Mouse (Mus musculus): ENCODE measurements around the gene Shc3. TPM values are rescaled to one million over a fixed set of nuclear protein-coding genes. Genes with fewer than 3 reads are reported as not detected.

Gene Shc3
- polyA plus RNA-seq, 1 experiment: 0.16 TPM

DNA sequence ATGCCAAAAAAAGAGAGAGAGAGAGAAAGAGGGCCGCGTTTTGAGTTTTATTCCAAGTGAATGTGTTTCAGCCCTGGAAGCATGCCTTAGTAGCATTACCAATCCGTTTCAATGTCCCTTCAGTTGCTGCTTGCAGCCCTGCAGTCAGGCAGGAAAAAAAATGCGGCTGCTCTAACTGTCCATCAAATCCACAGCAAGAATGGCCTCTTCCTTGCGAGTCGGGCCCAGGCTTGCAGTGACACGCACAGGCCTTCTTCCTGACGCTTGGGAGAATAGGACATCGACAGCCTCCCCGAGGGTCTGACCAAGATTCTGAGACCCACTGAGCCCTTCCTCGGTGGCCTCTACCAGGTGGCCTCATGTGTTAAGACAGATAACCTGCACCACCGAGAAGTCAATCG lies 718 bp downstream of the Shc3 start:
- no peaks in the 10 kb centered on the region for H3K79me2 ChIP-seq (ENCODE audit: control insufficient read depth, insufficient read depth)
- H3K36me3 ChIP-seq (ENCODE audit: control insufficient read depth, insufficient read depth): no peaks in the 10 kb centered on the region
- H3K27me3 ChIP-seq (ENCODE audit: control insufficient read depth, insufficient read depth, insufficient read length): peaks cover 3% of the 10 kb centered on the region
- TF ChIP-seq CTCF (IDR thresholded peaks at IDR 0.05; ENCODE audit: control insufficient read depth, insufficient read depth, insufficient read length) (no peak), MAX (IDR thresholded peaks at IDR 0.05) (no peak), USF1 (IDR thresholded peaks at IDR 0.05; ENCODE audit: low read depth) (no peak), MYOD1 (IDR thresholded peaks at IDR 0.05; ENCODE audit: control insufficient read depth, insufficient read length, low read depth) (no peak), CEBPB (IDR thresholded peaks at IDR 0.05; ENCODE audit: low read depth) (no peak), MYOG (IDR thresholded peaks at IDR 0.05; ENCODE audit: control insufficient read depth, extremely low read depth, insufficient read length) (no peak), FOSL1 (IDR thresholded peaks at IDR 0.05; ENCODE audit: insufficient read depth, low read length, poor library complexity, severe bottlenecking) (no peak)
- H3K4me3 ChIP-seq (ENCODE audit: insufficient read depth, poor library complexity, severe bottlenecking): no peak overlapping the region
- no peaks in the 10 kb centered on the region for H3K79me3 ChIP-seq (ENCODE audit: low read depth)
- no peak overlapping the region for H3ac ChIP-seq (ENCODE audit: control insufficient read depth, insufficient read length, low read depth)

GRCm38 (mm10) chr13:51567411-51567851 lies 1.8 kb downstream of the Shc3 start:
- no peaks in the 10 kb centered on the region for H3K79me2 ChIP-seq (ENCODE audit: control insufficient read depth, insufficient read depth)
- no peak overlapping the region for H3K4me3 ChIP-seq (ENCODE audit: insufficient read depth, poor library complexity, severe bottlenecking)
- H3K36me3 ChIP-seq (ENCODE audit: control insufficient read depth, insufficient read depth): no peaks in the 10 kb centered on the region
- H3ac ChIP-seq (ENCODE audit: control insufficient read depth, insufficient read length, low read depth): no peak overlapping the region
- H3K79me3 ChIP-seq (ENCODE audit: low read depth): no peaks in the 10 kb centered on the region
- TF ChIP-seq MAX (IDR thresholded peaks at IDR 0.05) (no peak), MYOD1 (IDR thresholded peaks at IDR 0.05; ENCODE audit: control insufficient read depth, insufficient read length, low read depth) (no peak), CTCF (IDR thresholded peaks at IDR 0.05; ENCODE audit: control insufficient read depth, insufficient read depth, insufficient read length) (no peak), MYOG (IDR thresholded peaks at IDR 0.05; ENCODE audit: control insufficient read depth, extremely low read depth, insufficient read length) (no peak), CEBPB (IDR thresholded peaks at IDR 0.05; ENCODE audit: low read depth) (no peak), FOSL1 (IDR thresholded peaks at IDR 0.05; ENCODE audit: insufficient read depth, low read length, poor library complexity, severe bottlenecking) (no peak)
- H3K27me3 ChIP-seq (ENCODE audit: control insufficient read depth, insufficient read depth, insufficient read length): peaks cover 3% of the 10 kb centered on the region

- no peak overlapping the region for H3ac ChIP-seq (ENCODE audit: control insufficient read depth, insufficient read length, low read depth)
- H3K36me3 ChIP-seq (ENCODE audit: control insufficient read depth, insufficient read depth): no peaks in the 10 kb centered on the region
- H3K79me2 ChIP-seq (ENCODE audit: control insufficient read depth, insufficient read depth): no peaks in the 10 kb centered on the region
- H3K4me3 ChIP-seq (ENCODE audit: insufficient read depth, poor library complexity, severe bottlenecking): no peak overlapping the region
- TF ChIP-seq USF1 (IDR thresholded peaks at IDR 0.05; ENCODE audit: low read depth) (no peak), MYOG (IDR thresholded peaks at IDR 0.05; ENCODE audit: control insufficient read depth, extremely low read depth, insufficient read length) (no peak), CEBPB (IDR thresholded peaks at IDR 0.05; ENCODE audit: low read depth) (no peak), FOSL1 (IDR thresholded peaks at IDR 0.05; ENCODE audit: insufficient read depth, low read length, poor library complexity, severe bottlenecking) (no peak), MAX (IDR thresholded peaks at IDR 0.05) (no peak), MYOD1 (IDR thresholded peaks at IDR 0.05; ENCODE audit: control insufficient read depth, insufficient read length, low read depth) (no peak), CTCF (IDR thresholded peaks at IDR 0.05; ENCODE audit: control insufficient read depth, insufficient read depth, insufficient read length) (no peak)
- H3K79me3 ChIP-seq (ENCODE audit: low read depth): no peaks in the 10 kb centered on the region
- peaks cover 3% of the 10 kb centered on the region for H3K27me3 ChIP-seq (ENCODE audit: control insufficient read depth, insufficient read depth, insufficient read length)
Observed at GRCm38 (mm10) chr13:51567078-51567395, 2.2 kb downstream of the Shc3 start.

GRCm38 (mm10) chr13:51566371-51567077 lies 2.7 kb downstream of the Shc3 start:
- Histone ChIP-seq H3K4me3 (ENCODE audit: insufficient read depth, poor library complexity, severe bottlenecking) (no peak overlapping the region), H3K27me3 (ENCODE audit: control insufficient read depth, insufficient read depth, insufficient read length) (peaks cover 3% of the 10 kb centered on the region)
- TF ChIP-seq MYOG (IDR thresholded peaks at IDR 0.05; ENCODE audit: control insufficient read depth, extremely low read depth, insufficient read length) (no peak), FOSL1 (IDR thresholded peaks at IDR 0.05; ENCODE audit: insufficient read depth, low read length, poor library complexity, severe bottlenecking) (no peak), CTCF (IDR thresholded peaks at IDR 0.05; ENCODE audit: control insufficient read depth, insufficient read depth, insufficient read length) (no peak), MAX (IDR thresholded peaks at IDR 0.05) (no peak), CEBPB (IDR thresholded peaks at IDR 0.05; ENCODE audit: low read depth) (no peak), MYOD1 (IDR thresholded peaks at IDR 0.05; ENCODE audit: control insufficient read depth, insufficient read length, low read depth) (no peak), USF1 (IDR thresholded peaks at IDR 0.05; ENCODE audit: low read depth) (no peak)

GRCm38 (mm10) chr13:51564741-51565140 lies 4.5 kb downstream of the Shc3 start:
- no peaks in the 10 kb centered on the region for H3K79me2 ChIP-seq (ENCODE audit: control insufficient read depth, insufficient read depth)
- no peak overlapping the region for H3K4me3 ChIP-seq (ENCODE audit: insufficient read depth, poor library complexity, severe bottlenecking)
- TF ChIP-seq MYOG (IDR thresholded peaks at IDR 0.05; ENCODE audit: control insufficient read depth, extremely low read depth, insufficient read length): no peak
- no peak for TF ChIP-seq CTCF (IDR thresholded peaks at IDR 0.05; ENCODE audit: control insufficient read depth, insufficient read depth, insufficient read length)
- no peak for TF ChIP-seq CEBPB (IDR thresholded peaks at IDR 0.05; ENCODE audit: low read depth)
- TF ChIP-seq MYOD1 (IDR thresholded peaks at IDR 0.05; ENCODE audit: control insufficient read depth, insufficient read length, low read depth): no peak
- TF ChIP-seq USF1 (IDR thresholded peaks at IDR 0.05; ENCODE audit: low read depth): no peak
- TF ChIP-seq FOSL1 (IDR thresholded peaks at IDR 0.05; ENCODE audit: insufficient read depth, low read length, poor library complexity, severe bottlenecking): no peak
- no peak for TF ChIP-seq MAX (IDR thresholded peaks at IDR 0.05)
- no peak overlapping the region for H3ac ChIP-seq (ENCODE audit: control insufficient read depth, insufficient read length, low read depth)
- no peaks in the 10 kb centered on the region for H3K36me3 ChIP-seq (ENCODE audit: control insufficient read depth, insufficient read depth)
- H3K79me3 ChIP-seq (ENCODE audit: low read depth): no peaks in the 10 kb centered on the region
- peaks cover 3% of the 10 kb centered on the region for H3K27me3 ChIP-seq (ENCODE audit: control insufficient read depth, insufficient read depth, insufficient read length)

More at GRCm38 (mm10) chr13:51566371-51567077, 2.7 kb downstream of the Shc3 start:
- no peaks in the 10 kb centered on the region for H3K36me3 ChIP-seq (ENCODE audit: control insufficient read depth, insufficient read depth)
- no peaks in the 10 kb centered on the region for H3K79me3 ChIP-seq (ENCODE audit: low read depth)
- no peaks in the 10 kb centered on the region for H3K79me2 ChIP-seq (ENCODE audit: control insufficient read depth, insufficient read depth)
- H3ac ChIP-seq (ENCODE audit: control insufficient read depth, insufficient read length, low read depth): no peak overlapping the region

Data from C2C12 (cell line).